Mouse (Mus musculus) C2C12 (cell line): ENCODE data around the gene Ccl12.

Experiments
- CEBPB ChIP-seq: IDR thresholded peaks from one replicate; pipeline ENCODE4 v1.6.1; 2011; ENCODE audit warnings: low read depth, mild to moderate bottlenecking, control low read depth, moderate library complexity
- CTCF ChIP-seq: IDR thresholded peaks from one replicate; pipeline ENCODE4 v1.5.1; 2011; ENCODE audit not compliant: control insufficient read depth, insufficient read depth, insufficient read length
- USF1 ChIP-seq: IDR thresholded peaks from one replicate; pipeline ENCODE4 v1.6.1; 2011; ENCODE audit warnings: low read depth, mild to moderate bottlenecking, control low read depth, moderate library complexity

GRCm38 (mm10) chr11:82116041-82116440 lies 14.4 kb downstream of the Ccl12 start:
- TF ChIP-seq CTCF = no peak
- TF ChIP-seq CEBPB = no peak
- no peak for TF ChIP-seq USF1
